26 mouse cellular contexts compared by ENCODE assay signal in the genomic region with DNA sequence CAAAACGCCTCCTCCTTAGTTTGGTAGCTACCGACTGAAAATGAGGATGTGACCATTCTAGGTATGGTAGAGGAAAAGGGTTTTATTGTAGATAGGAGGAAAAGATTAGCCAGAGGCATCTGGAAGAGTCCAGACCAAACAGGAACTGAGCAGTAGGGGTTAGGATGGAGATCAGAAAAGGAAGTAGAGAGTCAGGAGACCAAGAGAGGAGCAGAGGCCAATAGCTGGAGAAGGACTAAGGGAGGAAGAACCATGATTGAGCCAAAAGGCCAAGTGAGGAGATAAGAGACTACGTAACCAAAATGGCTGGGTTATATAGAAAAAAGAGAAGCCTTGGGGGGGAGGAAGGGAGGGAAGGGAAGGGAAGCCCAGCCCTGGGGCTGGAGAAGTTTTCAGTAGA. TPM values are rescaled to one million over a fixed set of nuclear protein-coding genes. Genes with fewer than 3 reads are reported as not detected.
DNase-seq lines count a peak whose midpoint lies in the region; ATAC-seq lines count a peak whose summit lies in the region.
"Had no signal": no experiment of that assay in that cellular context is flagged by ENCODE, and none has a peak within 500 bp of the region (broad histone marks: within the 10 kb centered on the region; RNA-seq: fewer than 3 reads in every experiment).

No protein-coding gene starts in this region.

- no peak for DNase-seq in liver
- DNase-seq in kidney, postnatal 10 days, result no peak
- no peak for DNase-seq in gastrocnemius, adult 18-20 months (ENCODE audit: low spot score)
- no peak for DNase-seq in ovary, postnatal 10 days (ENCODE audit: low spot score)
- DNase-seq: adrenal gland, adult 2 months; adrenal gland, postnatal 25 days; B cell, adult 2 months; cerebellum, adult 2 months; cerebellum, postnatal 25 days; forebrain, postnatal 0 days; gastrocnemius, adult 2 months; gastrocnemius, postnatal 36 days; heart, adult 18-20 months; heart, postnatal 10 days; heart, postnatal 4 days had no signal

- WGBS in liver, embryonic 12.5 days (ENCODE audit: insufficient replicate concordance), result 52% methylated on average over 3 of the region's 3 CpGs

- no peak overlapping the region for H3K4me3 ChIP-seq in liver, embryonic 12.5 days
- H3K4me3 ChIP-seq: embryonic facial prominence, embryonic 13.5 days; forebrain, embryonic 12.5 days; gastrocnemius, adult 2 months; heart, embryonic 10.5 days; hindbrain, embryonic 13.5 days; intestine, embryonic 15.5 days had no signal

- no peaks in the 10 kb centered on the region for H3K36me3 ChIP-seq in liver, embryonic 12.5 days
- H3K36me3 ChIP-seq: embryonic facial prominence, embryonic 13.5 days; forebrain, embryonic 12.5 days; G1E; heart, embryonic 10.5 days; hindbrain, embryonic 13.5 days; intestine, embryonic 15.5 days had no signal

- no peak for ATAC-seq in liver, embryonic 12.5 days
- ATAC-seq in granulocyte monocyte progenitor cell, adult 5-6 weeks (replicated peaks; ENCODE audit: poor library complexity, severe bottlenecking), result peak; percentile 86
- ATAC-seq in megakaryocyte, adult 5-6 weeks (ENCODE audit: poor library complexity, severe bottlenecking), result peak; percentile 64
- ATAC-seq: CD4-positive, CD25-positive, alpha-beta regulatory T cell, adult 4 months; forebrain, postnatal 0 days; intestine, embryonic 15.5 days; Patski had no signal

- peaks cover 61% of the 10 kb centered on the region for H3K4me1 ChIP-seq in liver, embryonic 12.5 days
- H3K4me1 ChIP-seq: embryonic facial prominence, embryonic 13.5 days; forebrain, embryonic 12.5 days; hindbrain, embryonic 13.5 days; intestine, embryonic 15.5 days had no signal

- no peaks in the 10 kb centered on the region for H3K27me3 ChIP-seq in liver, embryonic 12.5 days (replicated peaks)
- H3K27me3 ChIP-seq: embryonic facial prominence, embryonic 13.5 days; hindbrain, embryonic 13.5 days; intestine, embryonic 15.5 days; Patski had no signal

- peak overlapping the region; percentile 34; the same call in 1 of the 2 replicates for H3K27ac ChIP-seq in liver, embryonic 12.5 days
- H3K27ac ChIP-seq: embryonic facial prominence, embryonic 13.5 days; forebrain, embryonic 12.5 days; gastrocnemius, adult 2 months; heart, embryonic 10.5 days; hindbrain, embryonic 13.5 days; intestine, embryonic 15.5 days had no signal

- no peak overlapping the region for H3K4me2 ChIP-seq in liver, embryonic 12.5 days
- H3K4me2 ChIP-seq: embryonic facial prominence, embryonic 13.5 days; forebrain, embryonic 12.5 days; hindbrain, embryonic 13.5 days; intestine, embryonic 15.5 days had no signal

- H3K9me3 ChIP-seq in liver, embryonic 12.5 days (replicated peaks), result no peaks in the 10 kb centered on the region
- H3K9me3 ChIP-seq: embryonic facial prominence, embryonic 13.5 days; forebrain, embryonic 12.5 days; G1E; heart, embryonic 10.5 days; hindbrain, embryonic 13.5 days; intestine, embryonic 15.5 days had no signal

- no peak overlapping the region for H3K9ac ChIP-seq in liver, embryonic 12.5 days
- H3K9ac ChIP-seq: embryonic facial prominence, embryonic 13.5 days; forebrain, embryonic 12.5 days; forebrain, postnatal 0 days; hindbrain, embryonic 13.5 days; intestine, embryonic 15.5 days had no signal

RNA-seq across cellular contexts. Expression of a gene that starts 46.0 kb away (rescaled TPM):
- polyA plus RNA-seq in liver, embryonic 12.5 days (2016; fragmentation: Nextera tagmentation; extraction: Ambion mirVana), result 8.8 and 10.4 TPM in 2 replicates
- total RNA-seq in granulocyte monocyte progenitor cell, adult 5-6 weeks (2014; fragmentation: Nextera tagmentation), result 0.15 TPM in 1 of 2 replicates, not detected in the other
- not detected in 2 replicates for total RNA-seq in granulocyte monocyte progenitor cell, adult 5-6 weeks (2017)
- 0.25 and 0.55 TPM in 2 replicates for total RNA-seq in megakaryocyte, adult 5-6 weeks (2015)
- total RNA-seq in megakaryocyte, adult 5-6 weeks (2017), result 1.7 and 2.4 TPM in 2 replicates
- total RNA-seq in gastrocnemius, adult 18-20 months (2021), result 1 to 10 TPM; 7.4 to 10.0 TPM
